Mouse (Mus musculus): ENCODE results near the gene Nat8f6.
"Not testable (repeated sequence)": the region's sequence is repeated elsewhere in the genome, so short reads cannot be mapped to it uniquely, and the experiment has no call there.

Gene Nat8f6

DNA sequence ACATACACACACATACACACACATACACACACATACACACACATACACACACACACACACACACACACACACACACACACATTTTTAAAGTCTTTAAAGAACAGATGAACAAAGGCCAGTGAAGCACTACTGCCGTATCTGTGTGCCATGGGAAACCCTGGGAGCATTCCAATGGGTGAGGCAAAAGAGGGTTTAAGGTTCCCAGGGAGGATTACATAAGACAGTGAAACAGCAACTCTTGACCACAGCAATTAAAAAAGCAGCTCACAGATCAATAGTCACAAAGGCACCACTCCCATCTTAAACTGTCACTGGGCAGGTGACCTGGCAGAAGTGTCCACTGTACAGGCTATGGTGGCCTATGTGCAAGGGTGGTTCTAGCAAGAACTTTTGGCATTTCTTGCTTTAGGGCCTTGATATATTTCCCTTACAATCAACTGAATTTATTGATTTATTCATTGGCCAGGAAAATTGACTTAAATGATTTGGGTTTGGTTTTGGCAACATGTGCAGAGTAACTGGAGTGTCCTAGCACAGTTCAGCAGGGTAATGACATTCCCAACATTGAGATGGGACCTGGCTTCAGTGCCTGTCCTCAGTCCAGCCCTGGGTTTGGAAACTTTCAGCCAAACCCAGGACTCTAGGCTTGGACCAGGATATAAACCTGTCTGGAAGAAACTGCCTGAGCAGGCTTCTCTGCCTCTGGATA is 2.8 kb upstream of the Nat8f6 start:
- no peak for TF ChIP-seq CTCF (conservative IDR thresholded peaks at IDR 0.05; ENCODE audit: low read length)
- no peaks in the 10 kb centered on the region for H3K4me1 ChIP-seq (replicated peaks; ENCODE audit: low read depth, low read length)
- peaks cover 16% of the 10 kb centered on the region for H3K9me3 ChIP-seq (ENCODE audit: low read length)
- no peaks in the 10 kb centered on the region for H3K36me3 ChIP-seq (ENCODE audit: insufficient read depth, low read length)
- no peaks in the 10 kb centered on the region for H3K27me3 ChIP-seq (ENCODE audit: insufficient read depth, low read length)
- H3K4me3 ChIP-seq (replicated peaks; ENCODE audit: low read length), result no peak overlapping the region

DNA sequence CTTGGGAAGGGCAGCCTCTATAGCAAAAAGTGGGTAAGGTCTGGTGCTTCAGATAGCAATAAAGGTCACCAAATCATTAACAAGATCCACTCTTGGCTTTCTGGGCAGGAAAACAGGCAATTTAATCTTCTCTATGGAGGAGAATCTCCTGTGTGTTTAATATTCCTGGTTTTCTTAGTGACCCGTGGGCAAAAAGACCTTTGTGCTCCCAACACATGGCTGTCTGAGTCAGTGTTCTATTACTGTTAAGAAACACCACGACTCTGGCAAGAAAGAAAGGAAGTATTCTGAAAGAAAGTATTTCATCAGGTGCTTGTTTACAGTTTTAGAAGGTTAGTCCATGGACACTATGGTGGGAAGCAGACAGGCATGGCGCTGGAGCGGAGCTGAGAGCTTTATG is 1.5 kb upstream of the Nat8f6 start:
- Histone ChIP-seq H3K27me3 (ENCODE audit: insufficient read depth, low read length) (no peaks in the 10 kb centered on the region), H3K36me3 (ENCODE audit: insufficient read depth, low read length) (no peaks in the 10 kb centered on the region), H3K9me3 (ENCODE audit: low read length) (peaks cover 28% of the 10 kb centered on the region)

GRCm38 (mm10) chr6:85818338-85818737 is 2.4 kb downstream of the Nat8f6 start:
- Histone ChIP-seq H3K4me1 (replicated peaks; ENCODE audit: low read depth, low read length) (peaks cover 9% of the 10 kb centered on the region), H3K9me3 (ENCODE audit: low read length) (peaks cover 29% of the 10 kb centered on the region), H3K36me3 (ENCODE audit: insufficient read depth, low read length) (no peaks in the 10 kb centered on the region), H3K4me3 (replicated peaks; ENCODE audit: low read length) (no peak overlapping the region), H3K27me3 (ENCODE audit: insufficient read depth, low read length) (no peaks in the 10 kb centered on the region)
- TF ChIP-seq NANOG (IDR thresholded peaks at IDR 0.05; ENCODE audit: borderline replicate concordance, low read length) (no peak), CTCF (conservative IDR thresholded peaks at IDR 0.05; ENCODE audit: low read length) (no peak), POU5F1 (IDR thresholded peaks at IDR 0.05; ENCODE audit: borderline replicate concordance, low read length) (no peak)

More for the DNA sequence above, 1.5 kb upstream of the Nat8f6 start:
- peaks cover 8% of the 10 kb centered on the region for H3K4me1 ChIP-seq (replicated peaks; ENCODE audit: low read depth, low read length)
- H3K4me3 ChIP-seq (replicated peaks; ENCODE audit: low read length), result no peak overlapping the region
- no peak for TF ChIP-seq CTCF (conservative IDR thresholded peaks at IDR 0.05; ENCODE audit: low read length)
- no peak for TF ChIP-seq NANOG (IDR thresholded peaks at IDR 0.05; ENCODE audit: borderline replicate concordance, low read length)

- Histone ChIP-seq H3K4me1 (replicated peaks; ENCODE audit: low read depth, low read length) (peaks cover 9% of the 10 kb centered on the region), H3K36me3 (ENCODE audit: insufficient read depth, low read length) (no peaks in the 10 kb centered on the region), H3K4me3 (replicated peaks; ENCODE audit: low read length) (no peak overlapping the region), H3K9me3 (ENCODE audit: low read length) (peaks cover 11% of the 10 kb centered on the region), H3K27me3 (ENCODE audit: insufficient read depth, low read length) (no peaks in the 10 kb centered on the region)
- TF ChIP-seq NANOG (IDR thresholded peaks at IDR 0.05; ENCODE audit: borderline replicate concordance, low read length), result no peak
- no peak for TF ChIP-seq POU5F1 (IDR thresholded peaks at IDR 0.05; ENCODE audit: borderline replicate concordance, low read length)
- TF ChIP-seq CTCF (conservative IDR thresholded peaks at IDR 0.05; ENCODE audit: low read length), result no peak
These were observed 7.4 kb downstream of the Nat8f6 start for GRCm38 (mm10) chr6:85813339-85813738.

- not testable (repeated sequence) for H3K36me3 ChIP-seq (ENCODE audit: insufficient read depth, low read length); H3K9me3 ChIP-seq (ENCODE audit: low read length); H3K27me3 ChIP-seq (ENCODE audit: insufficient read depth, low read length); H3K4me1 ChIP-seq (replicated peaks; ENCODE audit: low read depth, low read length); H3K4me3 ChIP-seq (replicated peaks; ENCODE audit: low read length)
These were observed 9.7 kb downstream of the Nat8f6 start for GRCm38 (mm10) chr6:85810942-85811537.

DNA sequence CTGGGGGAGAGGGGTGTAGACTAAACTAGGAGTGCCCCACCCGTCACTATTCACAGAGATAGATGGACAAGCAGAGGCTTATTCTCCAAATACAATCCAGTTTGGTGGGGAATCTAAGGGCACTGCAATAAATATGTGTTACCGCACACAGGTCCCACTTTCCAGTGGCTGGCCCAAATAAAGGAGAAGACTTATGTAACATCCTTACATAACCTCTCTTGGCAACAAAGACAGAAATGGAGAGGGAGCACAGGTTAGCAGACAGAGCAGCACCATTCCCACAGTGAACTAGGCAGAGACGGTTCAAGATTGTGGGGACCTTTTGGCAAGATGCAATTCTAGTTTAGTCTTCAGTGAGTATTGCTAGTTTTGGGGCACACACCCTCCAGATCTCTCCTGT is 10.2 kb downstream of the Nat8f6 start:
- not testable (repeated sequence) for H3K4me3 ChIP-seq (replicated peaks; ENCODE audit: low read length); H3K27me3 ChIP-seq (ENCODE audit: insufficient read depth, low read length); H3K9me3 ChIP-seq (ENCODE audit: low read length); H3K36me3 ChIP-seq (ENCODE audit: insufficient read depth, low read length); H3K4me1 ChIP-seq (replicated peaks; ENCODE audit: low read depth, low read length)

- H3K27me3 ChIP-seq (ENCODE audit: insufficient read depth, low read length); H3K9me3 ChIP-seq (ENCODE audit: low read length); H3K4me3 ChIP-seq (replicated peaks; ENCODE audit: low read length); H3K36me3 ChIP-seq (ENCODE audit: insufficient read depth, low read length); H3K4me1 ChIP-seq (replicated peaks; ENCODE audit: low read depth, low read length): not testable (repeated sequence)
These were observed 11.0 kb downstream of the Nat8f6 start for GRCm38 (mm10) chr6:85809784-85810183.

GRCm38 (mm10) chr6:85803180-85803579 is 17.6 kb downstream of the Nat8f6 start:
- H3K36me3 ChIP-seq (ENCODE audit: insufficient read depth, low read length); H3K4me1 ChIP-seq (replicated peaks; ENCODE audit: low read depth, low read length); H3K27me3 ChIP-seq (ENCODE audit: insufficient read depth, low read length); H3K4me3 ChIP-seq (replicated peaks; ENCODE audit: low read length); H3K9me3 ChIP-seq (ENCODE audit: low read length): not testable (repeated sequence)

DNA sequence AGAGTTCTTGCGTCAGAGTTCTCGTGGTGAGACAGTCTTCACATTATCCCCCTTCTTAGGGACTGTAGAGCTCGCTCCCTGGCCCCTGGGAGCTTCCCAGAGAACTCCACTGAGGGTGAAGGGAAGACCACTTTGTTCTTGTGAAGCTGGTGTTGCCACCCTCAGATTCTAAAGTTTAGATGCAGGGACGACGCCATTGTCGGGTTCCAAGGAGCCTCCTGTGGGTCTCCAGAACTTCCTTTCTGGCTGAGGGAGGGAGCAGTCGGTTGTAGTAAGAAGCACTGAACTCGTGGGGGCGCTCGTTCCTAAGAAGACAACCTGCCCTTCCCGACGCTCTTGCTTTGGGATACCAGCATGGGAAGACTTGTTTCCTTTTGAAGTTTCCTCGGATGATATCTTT is 55.2 kb downstream of the Nat8f6 start, which contains the start of gene Nat8f3:
Nat8f3 (minus strand) TSS at position 223 of the 400 bp plus-strand sequence.
- not testable (repeated sequence) for H3K4me1 ChIP-seq (replicated peaks; ENCODE audit: low read depth, low read length); H3K36me3 ChIP-seq (ENCODE audit: insufficient read depth, low read length); H3K4me3 ChIP-seq (replicated peaks; ENCODE audit: low read length); H3K27me3 ChIP-seq (ENCODE audit: insufficient read depth, low read length); H3K9me3 ChIP-seq (ENCODE audit: low read length)

DNA sequence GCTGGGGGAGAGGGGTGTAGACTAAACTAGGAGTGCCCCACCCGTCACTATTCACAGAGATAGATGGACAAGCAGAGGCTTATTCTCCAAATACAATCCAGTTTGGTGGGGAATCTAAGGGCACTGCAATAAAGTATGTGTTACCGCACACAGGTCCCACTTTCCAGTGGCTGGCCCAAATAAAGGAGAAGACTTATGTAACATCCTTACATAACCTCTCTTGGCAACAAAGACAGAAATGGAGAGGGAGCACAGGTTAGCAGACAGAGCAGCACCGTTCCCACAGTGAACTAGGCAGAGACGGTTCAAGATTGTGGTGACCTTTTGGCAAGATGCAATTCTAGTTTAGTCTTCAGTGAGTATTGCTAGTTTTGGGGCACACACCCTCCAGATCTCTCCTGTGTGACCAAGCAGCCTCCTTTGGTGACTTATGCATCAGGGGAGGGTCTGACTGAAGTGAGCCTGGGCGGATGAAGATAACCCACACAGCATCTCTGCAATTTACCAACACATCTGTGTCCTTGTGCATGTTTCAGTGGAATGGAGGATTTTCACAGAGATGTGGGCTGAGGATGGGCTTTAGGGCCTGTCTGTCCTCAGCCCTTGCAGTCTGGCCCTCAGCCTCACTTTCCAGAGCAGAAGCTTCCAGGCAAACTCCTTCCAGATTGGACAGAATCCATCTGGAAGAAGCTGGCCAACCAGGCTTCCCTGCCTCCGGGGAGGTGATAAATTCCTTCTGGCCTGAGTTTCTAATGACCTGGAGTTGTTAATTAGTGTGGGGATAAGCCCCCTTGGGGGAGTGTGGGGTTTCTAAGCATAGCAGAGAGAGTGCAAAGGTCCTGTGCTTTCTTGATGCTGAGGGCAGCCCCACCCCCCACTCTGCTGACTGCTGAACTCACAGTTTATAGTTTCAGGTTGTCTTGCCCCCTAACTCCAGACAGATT is 57.4 kb downstream of the Nat8f6 start:
- not testable (repeated sequence) for H3K27me3 ChIP-seq (ENCODE audit: insufficient read depth, low read length); H3K4me3 ChIP-seq (replicated peaks; ENCODE audit: low read length); H3K9me3 ChIP-seq (ENCODE audit: low read length); H3K4me1 ChIP-seq (replicated peaks; ENCODE audit: low read depth, low read length); H3K36me3 ChIP-seq (ENCODE audit: insufficient read depth, low read length)

- H3K36me3 ChIP-seq (ENCODE audit: insufficient read depth, low read length); H3K4me3 ChIP-seq (replicated peaks; ENCODE audit: low read length); H3K9me3 ChIP-seq (ENCODE audit: low read length); H3K4me1 ChIP-seq (replicated peaks; ENCODE audit: low read depth, low read length); H3K27me3 ChIP-seq (ENCODE audit: insufficient read depth, low read length): not testable (repeated sequence)
These were observed 58.1 kb downstream of the Nat8f6 start for GRCm38 (mm10) chr6:85762678-85763077.

Data from E14TG2a.4 (cell line).